In the genomic region with DNA sequence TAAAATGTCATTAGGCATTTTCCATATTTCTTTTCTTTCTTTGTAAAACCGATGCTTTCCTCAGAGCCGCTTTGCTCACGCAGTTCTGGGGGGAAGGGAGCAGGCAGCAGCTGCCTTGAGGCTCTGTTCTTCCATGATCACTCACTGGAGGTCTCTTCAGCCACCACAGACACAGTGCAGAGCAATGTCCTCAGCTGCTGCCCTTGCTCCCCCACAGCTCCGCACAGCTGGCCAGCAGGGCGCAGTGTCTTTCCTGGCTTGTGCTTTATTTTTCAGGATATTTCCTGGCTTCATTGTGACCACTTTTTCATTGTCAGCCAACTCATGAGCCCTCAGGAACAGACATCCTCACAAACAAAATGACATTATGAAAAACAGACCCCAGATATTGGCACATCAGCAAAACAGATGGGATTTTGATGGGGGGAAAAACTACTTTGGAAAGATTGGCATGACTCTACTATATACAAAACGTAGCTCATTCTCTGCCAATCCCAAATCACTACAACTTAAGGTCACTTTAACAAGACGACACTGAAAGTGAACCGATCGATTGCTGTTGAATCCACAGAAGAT, we compare ENCODE assay signal across 7 mouse cellular contexts.
DNase-seq lines count a peak whose midpoint lies in the region; ATAC-seq and TF ChIP-seq lines count a peak whose summit lies in the region.

No protein-coding gene starts in this region.

- H3K27ac ChIP-seq in embryonic facial prominence, embryonic 14.5 days (replicated peaks; ENCODE audit: low read depth, low read length): peak overlapping the region; percentile 1; the same call in 1 of the 2 replicates
- peak overlapping the region; percentile 42; the same call in 1 of the 2 replicates for H3K27ac ChIP-seq in heart, embryonic 13.5 days (replicated peaks)
- no peak overlapping the region for H3K27ac ChIP-seq in kidney, postnatal 0 days
- H3K27ac ChIP-seq in testis, adult 2 months (ENCODE audit: control insufficient read depth, insufficient read depth, low read depth, low read length): peak overlapping the region; percentile 54; the same call in 1 of the 2 replicates

- intact Hi-C loops in left cerebral cortex, postnatal 36 days (cut with DNase I): no loop called here

- TF ChIP-seq CTCF in kidney, postnatal 0 days (IDR thresholded peaks at IDR 0.05; ENCODE audit: low read depth): peak; percentile 73
- peak; percentile 8; the same call in 1 of the 2 replicates for TF ChIP-seq CTCF in testis, adult 2 months (IDR thresholded peaks at IDR 0.05; ENCODE audit: control insufficient read depth, insufficient read depth, insufficient replicate concordance, low read depth, low read length)

- H3K4me2 ChIP-seq in embryonic facial prominence, embryonic 14.5 days (ENCODE audit: low read depth, low read length): peak overlapping the region; percentile 26; the same call in 1 of the 2 replicates
- no peak overlapping the region for H3K4me2 ChIP-seq in heart, embryonic 13.5 days
- no peak overlapping the region for H3K4me2 ChIP-seq in kidney, postnatal 0 days (ENCODE audit: low read length)

- no peaks in the 10 kb centered on the region for H3K36me3 ChIP-seq in embryonic facial prominence, embryonic 14.5 days (ENCODE audit: control insufficient read depth, insufficient read depth, low read length)
- H3K36me3 ChIP-seq in heart, embryonic 13.5 days: no peaks in the 10 kb centered on the region
- H3K36me3 ChIP-seq in kidney, postnatal 0 days (ENCODE audit: insufficient read depth, low read length): no peaks in the 10 kb centered on the region
- H3K36me3 ChIP-seq in testis, adult 2 months (ENCODE audit: control insufficient read depth, insufficient read depth, low read length): no peaks in the 10 kb centered on the region

- DNase-seq in adrenal gland, postnatal 25 days: peak; percentile 21
- peak; percentile 83 for DNase-seq in embryonic facial prominence, embryonic 14.5 days (ENCODE audit: low spot score)
- DNase-seq in kidney, postnatal 0 days (ENCODE audit: low spot score): peak; percentile 83
- peak; percentile 75 for DNase-seq in lung, postnatal 25 days (ENCODE audit: low spot score)
- DNase-seq in left cerebral cortex, postnatal 36 days (ENCODE audit: low spot score in 2 of 2): no peak

- no peaks in the 10 kb centered on the region; the same call in 1 of the 2 replicates for H3K4me1 ChIP-seq in embryonic facial prominence, embryonic 14.5 days (ENCODE audit: control insufficient read depth, insufficient read depth, low read length)
- peaks cover 20% of the 10 kb centered on the region for H3K4me1 ChIP-seq in heart, embryonic 13.5 days
- no peaks in the 10 kb centered on the region for H3K4me1 ChIP-seq in kidney, postnatal 0 days (replicated peaks; ENCODE audit: insufficient read depth, low read length)
- H3K4me1 ChIP-seq in testis, adult 2 months (ENCODE audit: control insufficient read depth, insufficient read depth, low read length): peaks cover 5% of the 10 kb centered on the region

- 31% methylated on average over 9 of the region's 9 CpGs for WGBS in embryonic facial prominence, embryonic 14.5 days
- 33% methylated on average over 9 of the region's 9 CpGs for WGBS in heart, embryonic 13.5 days
- WGBS in kidney, postnatal 0 days: 43% methylated on average over 9 of the region's 9 CpGs

- no peak overlapping the region for H3K4me3 ChIP-seq in embryonic facial prominence, embryonic 14.5 days (ENCODE audit: low read depth, low read length)
- no peak overlapping the region for H3K4me3 ChIP-seq in heart, embryonic 13.5 days
- no peak overlapping the region for H3K4me3 ChIP-seq in kidney, postnatal 0 days (replicated peaks; ENCODE audit: low read depth, low read length)
- no peak overlapping the region for H3K4me3 ChIP-seq in testis, adult 2 months (ENCODE audit: control insufficient read depth, low read depth, low read length)

- H3K9me3 ChIP-seq in embryonic facial prominence, embryonic 14.5 days (ENCODE audit: control insufficient read depth, low read length): no peaks in the 10 kb centered on the region
- H3K9me3 ChIP-seq in heart, embryonic 13.5 days: no peaks in the 10 kb centered on the region
- no peaks in the 10 kb centered on the region for H3K9me3 ChIP-seq in kidney, postnatal 0 days (replicated peaks; ENCODE audit: low read length)

- H3K9ac ChIP-seq in embryonic facial prominence, embryonic 14.5 days (ENCODE audit: low read depth, low read length): no peak overlapping the region
- no peak overlapping the region for H3K9ac ChIP-seq in heart, embryonic 13.5 days
- H3K9ac ChIP-seq in kidney, postnatal 0 days (ENCODE audit: low read depth, low read length): no peak overlapping the region

- ATAC-seq in embryonic facial prominence, embryonic 14.5 days (ENCODE audit: low read depth): peak; percentile 92
- peak; percentile 63; the same call in 1 of the 2 replicates for ATAC-seq in heart, embryonic 13.5 days (ENCODE audit: extremely low read depth, insufficient number of reproducible peaks, low FRiP score, low TSS enrichment)
- no peak for ATAC-seq in kidney, postnatal 0 days (replicated peaks; ENCODE audit: low FRiP score, low read depth)

- no peak for TF ChIP-seq POLR2A in testis, adult 2 months (IDR thresholded peaks at IDR 0.05; ENCODE audit: control insufficient read depth, low read depth, low read length)

- H3K27me3 ChIP-seq in embryonic facial prominence, embryonic 14.5 days (replicated peaks; ENCODE audit: control insufficient read depth, insufficient read depth, low read length): no peaks in the 10 kb centered on the region
- H3K27me3 ChIP-seq in heart, embryonic 13.5 days (replicated peaks): no peaks in the 10 kb centered on the region
- H3K27me3 ChIP-seq in kidney, postnatal 0 days (ENCODE audit: insufficient read depth, low read length): no peaks in the 10 kb centered on the region
- H3K27me3 ChIP-seq in testis, adult 2 months (ENCODE audit: control insufficient read depth, insufficient read depth, low read length): no peaks in the 10 kb centered on the region

Comparison
In these comparisons a context has a peak if more than half of its experiments do, and no peak if none do; other contexts are left out.
1. DNase-seq: peak in adrenal gland, postnatal 25 days (single experiment), embryonic facial prominence, embryonic 14.5 days (single experiment), kidney, postnatal 0 days (single experiment) and lung, postnatal 25 days (single experiment); none in left cerebral cortex, postnatal 36 days (0 of 2).